Mouse (Mus musculus) embryonic facial prominence, embryonic 13.5 days (tissue): ENCODE measurements around the gene Gm29776. TPM values are rescaled to one million over a fixed set of nuclear protein-coding genes. Genes with fewer than 3 reads are reported as not detected.

Experiments used
- ATAC-seq: fragments of 200-750 bp; cut with Nextera tagmentation; 2 replicates; pipeline ENCODE4 v1.8.0; 2017; ENCODE audit warnings: low read depth; ENCODE audit not compliant: insufficient number of reproducible peaks, insufficient read depth, low FRiP score, low TSS enrichment
- H3K27ac ChIP-seq: fragments of 300-500 bp; sonication (generic); 2 replicates; pipeline ENCODE4 v1.5.1; 2015; ENCODE audit warnings: moderate library complexity, mild to moderate bottlenecking, inconsistent platforms
- H3K27me3 ChIP-seq: fragments of 300-500 bp; sonication (generic); 2 replicates; pipeline ENCODE4 v1.6.1; 2015; ENCODE audit warnings: mild to moderate bottlenecking, inconsistent platforms
- H3K36me3 ChIP-seq: fragments of 300-500 bp; sonication (generic); 2 replicates; pipeline ENCODE4 v1.6.1; 2015; ENCODE audit warnings: mild to moderate bottlenecking, inconsistent platforms
- H3K4me1 ChIP-seq: fragments of 300-500 bp; sonication (generic); 2 replicates; pipeline ENCODE4 v1.6.1; 2015; ENCODE audit warnings: inconsistent platforms
- H3K4me2 ChIP-seq: fragments of 300-500 bp; sonication (generic); 2 replicates; pipeline ENCODE4 v1.6.1; 2015; ENCODE audit warnings: moderate library complexity, mild to moderate bottlenecking, inconsistent platforms
- H3K4me3 ChIP-seq: fragments of 300-500 bp; sonication (generic); 2 replicates; pipeline ENCODE4 v1.5.1; 2015; ENCODE audit warnings: mild to moderate bottlenecking, inconsistent platforms
- H3K9ac ChIP-seq: fragments of 300-500 bp; sonication (generic); 2 replicates; pipeline ENCODE4 v1.6.1; 2015; ENCODE audit warnings: mild to moderate bottlenecking, inconsistent platforms
- H3K9me3 ChIP-seq: fragments of 300-500 bp; sonication (generic); 2 replicates; pipeline ENCODE4 v1.6.1; 2016; ENCODE audit warnings: inconsistent platforms
- WGBS: fragments of 180-500 bp; shearing (Covaris S2); methylation state at CpG from one replicate; pipeline ENCODE4 v1.1.7; 2015; ENCODE audit warnings: mixed read lengths; 5-methylcytosine and 5-hydroxymethylcytosine counted together
- polyA plus RNA-seq: library from polyadenylated mRNA; unstranded; fragments of >200 nt; fragmentation: Nextera tagmentation; extraction: Ambion mirVana; gene quantifications from 2 replicates; pipeline ENCODE4 v1.2.1, GENCODE M21; 2015

Gene Gm29776
- polyA plus RNA-seq, 1 experiment from 2014 or later: 0.17 TPM

DNA sequence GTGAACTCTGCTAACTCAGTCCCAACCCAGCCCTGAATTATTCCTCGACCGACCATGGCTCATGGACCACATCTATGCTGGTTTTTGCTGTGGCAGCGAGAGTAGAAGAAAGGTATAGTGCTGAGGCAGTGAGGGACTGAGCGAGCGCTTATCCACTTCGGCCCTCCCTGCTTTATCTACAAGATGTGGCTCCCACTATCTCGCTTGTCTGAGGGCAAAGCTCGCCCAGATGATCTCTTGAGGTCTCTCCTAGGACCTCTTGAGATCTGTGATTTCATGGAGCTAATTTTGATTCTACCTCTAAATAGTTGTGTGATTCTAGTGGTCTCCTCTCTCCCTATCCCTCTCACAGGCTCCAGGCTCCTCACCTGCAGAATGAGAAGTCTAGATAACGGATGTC lies 10.4 kb upstream of the Gm29776 start:
- 82% methylated on average over 9 of the region's 9 CpGs for WGBS
- H3K4me2 ChIP-seq: no peak overlapping the region
- 0 out of 2 replicates have a peak, but pooled peaks cover 3% of the 10 kb centered on the region for H3K4me1 ChIP-seq
- no peak overlapping the region for H3K9ac ChIP-seq
- no peak overlapping the region for H3K27ac ChIP-seq
- ATAC-seq: no peak
- no peaks in the 10 kb centered on the region for H3K27me3 ChIP-seq
- no peaks in the 10 kb centered on the region for H3K36me3 ChIP-seq
- no peak overlapping the region for H3K4me3 ChIP-seq
- H3K9me3 ChIP-seq: no peaks in the 10 kb centered on the region

DNA sequence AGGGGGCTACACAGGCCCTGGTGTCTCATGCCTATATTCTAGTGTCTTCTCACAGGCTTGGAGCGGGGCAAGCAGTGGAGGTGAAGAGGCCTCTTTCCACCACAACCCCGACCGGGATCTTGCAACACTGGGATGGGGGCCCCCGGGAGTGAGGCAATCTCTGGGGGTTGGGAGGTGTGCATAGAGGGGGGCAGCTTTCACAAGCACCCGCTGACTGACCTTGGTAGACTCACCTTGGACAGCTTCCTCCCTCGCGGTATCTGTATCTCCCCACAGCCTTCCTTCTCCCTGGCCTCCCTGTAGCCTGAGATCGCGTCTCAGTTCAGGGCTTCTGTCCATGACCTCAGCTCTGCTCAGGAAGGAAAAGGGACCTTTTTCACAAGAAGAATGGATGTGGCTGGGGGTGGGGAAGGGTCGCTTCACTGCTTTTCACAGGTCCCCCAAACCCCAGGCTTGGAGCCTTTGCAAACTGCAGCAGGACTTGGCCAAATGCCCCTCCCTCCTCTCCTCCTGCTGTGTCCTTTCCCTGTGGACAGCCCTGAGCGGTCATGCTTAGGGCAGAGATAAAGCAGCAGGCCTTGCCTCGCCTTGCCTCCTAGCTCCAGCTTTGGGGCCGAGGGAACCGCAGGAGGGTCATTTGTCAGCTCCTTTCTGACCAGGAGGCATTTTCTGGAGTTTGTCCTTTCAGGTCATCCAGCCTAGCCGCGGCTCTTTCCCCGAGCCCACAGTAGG lies 8.1 kb upstream of the Gm29776 start:
- Histone ChIP-seq H3K9me3 (no peaks in the 10 kb centered on the region), H3K4me1 (no peaks in the 10 kb centered on the region), H3K27me3 (peaks cover 13% of the 10 kb centered on the region), H3K4me2 (no peak overlapping the region), H3K27ac (0 out of 2 replicates have a peak overlapping the region, but pooled peaks have one; percentile 3), H3K4me3 (no peak overlapping the region), H3K36me3 (no peaks in the 10 kb centered on the region), H3K9ac (no peak overlapping the region)
- whole genome bisulfite sequencing: 60% methylated on average over 16 of the region's 17 CpGs
- ATAC-seq: no peak

DNA sequence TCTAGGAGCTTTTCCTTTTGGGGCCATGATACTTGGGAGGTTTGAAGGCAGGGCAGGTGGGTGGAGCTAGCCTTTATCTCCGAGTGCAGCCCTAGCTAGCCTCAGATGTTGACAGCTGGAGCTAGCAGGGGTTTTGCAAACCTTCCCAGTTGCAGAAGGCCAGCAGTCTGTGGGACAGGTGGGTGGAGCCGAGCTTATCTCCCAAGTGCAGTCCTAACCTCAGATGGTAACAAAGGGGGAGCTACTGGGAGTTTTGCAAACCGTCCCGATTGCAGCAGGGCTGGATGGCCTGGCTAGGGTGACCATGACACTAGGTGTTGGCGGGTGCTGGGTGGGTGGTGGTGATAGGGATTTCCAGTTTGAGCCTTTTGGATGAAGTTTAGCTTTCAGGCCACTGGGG lies 7.2 kb upstream of the Gm29776 start:
- WGBS: 60% methylated on average over 5 of the region's 5 CpGs
- Histone ChIP-seq H3K4me2 (no peak overlapping the region), H3K9me3 (no peaks in the 10 kb centered on the region), H3K27ac (no peak overlapping the region), H3K36me3 (no peaks in the 10 kb centered on the region), H3K4me1 (no peaks in the 10 kb centered on the region), H3K9ac (no peak overlapping the region), H3K4me3 (no peak overlapping the region), H3K27me3 (peaks cover 13% of the 10 kb centered on the region)
- ATAC-seq: no peak

DNA sequence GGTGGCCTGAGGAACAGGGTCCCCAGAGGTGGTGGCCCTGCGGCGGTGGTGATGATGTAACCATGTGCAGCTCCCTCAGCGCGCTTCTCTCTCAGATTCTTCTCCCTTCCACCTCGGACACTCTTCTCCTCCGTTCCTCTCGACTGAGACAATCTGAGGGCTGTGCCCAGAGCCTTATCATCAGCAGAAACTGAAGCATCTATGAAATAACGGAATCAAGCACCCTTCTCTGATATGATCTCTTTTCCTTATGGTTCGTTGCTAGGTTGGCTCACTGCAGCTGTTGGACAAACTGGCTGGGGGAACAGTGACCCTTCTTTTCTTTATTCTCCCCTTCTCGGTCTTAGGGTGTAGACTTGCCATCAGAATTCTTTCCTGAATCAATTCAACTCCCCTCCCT lies 4.6 kb upstream of the Gm29776 start:
- H3K4me1 ChIP-seq: no peaks in the 10 kb centered on the region
- 56% methylated on average over 10 of the region's 10 CpGs for WGBS
- H3K36me3 ChIP-seq: no peaks in the 10 kb centered on the region
- H3K9ac ChIP-seq: peak overlapping the region; percentile 23; the same call in 1 of the 2 replicates
- H3K27ac ChIP-seq: no peak overlapping the region
- no peak for ATAC-seq
- no peak overlapping the region for H3K4me3 ChIP-seq
- H3K27me3 ChIP-seq: peaks cover 13% of the 10 kb centered on the region
- H3K4me2 ChIP-seq: no peak overlapping the region
- no peaks in the 10 kb centered on the region for H3K9me3 ChIP-seq

DNA sequence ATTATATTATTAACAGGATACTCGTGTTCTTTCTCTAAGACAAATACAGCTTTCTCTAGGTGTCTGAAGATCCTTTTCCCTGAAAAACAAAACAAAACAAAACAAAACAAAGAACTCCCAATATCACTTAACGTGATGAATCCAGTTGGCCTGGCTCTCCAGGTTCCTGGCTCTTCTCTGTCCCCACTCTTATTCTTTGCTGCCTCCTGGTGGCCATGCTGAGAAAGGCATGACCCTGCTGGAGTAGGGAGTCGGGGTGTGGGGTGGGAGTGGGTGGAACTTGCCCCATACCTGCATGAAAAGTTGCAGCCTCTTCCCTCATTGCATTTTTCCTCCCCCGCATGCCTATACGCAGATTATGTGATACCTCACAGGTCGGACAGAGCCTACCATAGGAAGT lies 2.7 kb upstream of the Gm29776 start:
- 9% methylated on average over 6 of the region's 6 CpGs for WGBS

DNA sequence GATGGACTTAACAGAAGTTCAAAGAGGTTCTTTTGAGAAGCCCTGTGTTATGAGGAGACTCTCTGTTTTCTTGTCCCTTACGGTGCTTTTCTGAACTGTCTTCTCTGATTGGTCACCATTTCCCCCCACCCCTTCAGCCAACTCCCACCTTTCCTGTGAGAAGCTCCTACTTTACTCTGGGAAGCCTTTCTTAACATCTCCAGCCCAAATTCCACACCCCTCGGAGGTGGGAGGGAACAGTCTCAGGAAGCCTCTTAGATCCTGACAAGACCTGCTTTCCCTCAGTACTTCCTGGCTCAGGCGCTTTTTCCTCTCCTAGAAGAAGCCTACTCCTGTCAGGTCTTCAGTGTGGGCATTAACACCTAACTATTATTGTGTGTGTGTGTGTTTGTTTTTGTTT lies 953 bp upstream of the Gm29776 start:
- 54% methylated on average over 3 of the region's 3 CpGs for WGBS
- Histone ChIP-seq H3K36me3 (no peaks in the 10 kb centered on the region), H3K27ac (no peak overlapping the region), H3K4me3 (no peak overlapping the region), H3K9ac (no peak overlapping the region), H3K27me3 (peaks cover 13% of the 10 kb centered on the region), H3K9me3 (no peaks in the 10 kb centered on the region), H3K4me2 (no peak overlapping the region), H3K4me1 (no peaks in the 10 kb centered on the region)
- ATAC-seq: no peak

More for the DNA sequence above, 2.7 kb upstream of the Gm29776 start:
- H3K27me3 ChIP-seq: peaks cover 13% of the 10 kb centered on the region
- H3K9me3 ChIP-seq: no peaks in the 10 kb centered on the region
- no peaks in the 10 kb centered on the region for H3K4me1 ChIP-seq
- H3K4me3 ChIP-seq: no peak overlapping the region
- H3K27ac ChIP-seq: no peak overlapping the region
- no peak overlapping the region for H3K4me2 ChIP-seq
- no peak for ATAC-seq
- H3K9ac ChIP-seq: no peak overlapping the region
- H3K36me3 ChIP-seq: no peaks in the 10 kb centered on the region

DNA sequence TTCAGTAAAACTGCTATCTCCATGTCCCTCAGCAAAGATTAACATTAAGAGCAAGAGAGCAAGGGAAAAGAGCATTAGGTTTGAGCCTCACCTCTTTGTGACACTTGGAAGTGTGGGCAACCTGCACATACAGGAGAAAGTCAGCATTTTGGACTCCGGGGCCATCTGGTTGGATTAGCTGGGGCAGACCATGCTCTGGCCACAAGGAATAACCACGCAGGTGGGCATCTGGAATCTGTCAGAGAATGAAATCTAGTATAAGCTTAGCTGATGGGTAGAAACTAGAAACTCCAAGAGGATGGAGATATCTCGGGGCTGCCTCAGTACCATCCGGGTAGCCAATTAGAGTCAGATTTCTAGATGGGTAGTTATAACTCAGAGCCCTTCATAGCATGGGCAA lies 1.9 kb downstream of the Gm29776 start:
- H3K9me3 ChIP-seq: no peaks in the 10 kb centered on the region
- no peak overlapping the region for H3K4me3 ChIP-seq
- no peak overlapping the region for H3K4me2 ChIP-seq
- ATAC-seq: no peak
- no peak overlapping the region for H3K27ac ChIP-seq
- no peaks in the 10 kb centered on the region for H3K27me3 ChIP-seq
- peaks cover 17% of the 10 kb centered on the region for H3K36me3 ChIP-seq
- no peak overlapping the region for H3K9ac ChIP-seq
- no peaks in the 10 kb centered on the region for H3K4me1 ChIP-seq
- 70% methylated on average over 4 of the region's 4 CpGs for WGBS

DNA sequence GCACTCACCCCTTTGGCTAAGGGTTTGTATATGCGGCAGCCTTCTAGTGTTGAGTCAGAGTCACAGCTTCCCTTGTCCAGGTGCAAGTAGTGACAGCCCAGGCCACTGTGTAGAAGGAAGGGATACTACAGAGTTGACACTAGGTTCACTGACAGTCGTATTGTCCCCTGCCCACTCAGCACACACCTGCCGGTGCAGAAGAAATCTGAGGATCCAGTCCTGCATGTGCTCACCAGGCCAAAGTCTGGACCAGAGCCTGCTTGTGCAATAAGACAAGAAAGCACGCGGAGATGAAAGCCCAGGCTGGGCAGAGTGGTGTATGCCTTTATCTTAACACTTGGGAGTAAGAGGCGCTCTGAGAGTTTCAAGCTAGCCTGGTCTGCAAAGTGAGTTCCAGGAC lies 3.6 kb downstream of the Gm29776 start:
- 85% methylated on average over 6 of the region's 6 CpGs for WGBS
- no peak overlapping the region for H3K4me3 ChIP-seq
- no peak overlapping the region for H3K4me2 ChIP-seq
- ATAC-seq: no peak
- H3K27me3 ChIP-seq: no peaks in the 10 kb centered on the region
- no peaks in the 10 kb centered on the region for H3K4me1 ChIP-seq
- H3K27ac ChIP-seq: no peak overlapping the region
- H3K9me3 ChIP-seq: no peaks in the 10 kb centered on the region
- no peak overlapping the region for H3K9ac ChIP-seq
- peaks cover 28% of the 10 kb centered on the region for H3K36me3 ChIP-seq

DNA sequence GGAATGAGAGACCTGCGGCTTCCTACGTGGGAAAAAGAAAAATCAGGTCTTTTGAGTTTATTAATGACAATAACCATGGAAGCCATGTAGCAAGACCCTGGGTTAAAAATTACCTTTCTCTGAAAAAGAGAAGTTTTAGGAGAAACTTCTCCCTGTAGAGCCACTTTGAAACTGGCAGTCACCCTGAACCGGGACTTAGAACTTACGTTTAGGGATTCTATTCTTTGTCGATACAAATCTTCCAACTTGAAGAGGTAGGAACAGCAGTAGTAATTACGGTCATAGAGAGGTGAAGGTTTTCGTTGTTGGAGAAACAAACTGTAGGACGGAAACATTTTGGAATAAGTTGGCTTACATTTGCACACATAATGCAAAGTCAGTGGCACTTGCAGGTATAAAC lies 11.4 kb downstream of the Gm29776 start:
- peak overlapping the region; percentile 84 for H3K4me3 ChIP-seq
- H3K9me3 ChIP-seq: no peaks in the 10 kb centered on the region
- WGBS: 3% methylated on average over 8 of the region's 8 CpGs
- peaks cover 30% of the 10 kb centered on the region for H3K36me3 ChIP-seq
- peak overlapping the region; percentile 58 for H3K27ac ChIP-seq
- H3K9ac ChIP-seq: peak overlapping the region; percentile 75
- peaks cover 26% of the 10 kb centered on the region for H3K4me1 ChIP-seq
- no peaks in the 10 kb centered on the region for H3K27me3 ChIP-seq
- H3K4me2 ChIP-seq: peak overlapping the region; percentile 66
- ATAC-seq: no peak

DNA sequence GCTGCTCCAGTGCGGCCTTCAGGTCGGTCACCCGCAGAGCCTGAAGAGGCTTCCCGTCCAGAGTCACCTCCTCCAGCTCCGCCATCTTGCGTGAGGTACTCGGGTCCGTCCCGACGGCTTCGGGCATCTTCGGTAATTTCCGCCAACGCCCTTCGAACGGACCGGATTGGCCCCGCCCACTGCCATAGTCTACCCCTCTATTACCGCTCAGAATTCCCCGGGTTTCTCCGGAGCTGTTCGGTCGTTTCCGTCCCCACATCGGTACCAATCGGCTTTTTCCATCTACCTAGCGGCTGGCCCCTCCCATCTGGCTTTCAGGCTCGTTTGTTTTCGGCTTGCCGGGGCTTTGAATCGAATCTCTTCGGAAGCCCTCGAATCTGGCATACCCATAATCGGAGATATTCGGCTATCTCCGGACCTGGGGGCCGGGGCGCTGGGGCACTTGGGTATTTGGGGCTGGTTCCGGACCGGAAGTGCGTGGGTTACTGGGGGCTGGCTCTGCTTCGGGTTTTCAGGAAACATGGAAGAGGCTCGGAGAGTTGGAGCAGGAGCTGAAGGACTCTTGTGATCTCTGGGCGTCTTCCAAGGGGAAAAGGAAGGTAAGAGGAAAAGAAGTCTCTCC lies 12.0 kb downstream of the Gm29776 start, which contains the start of gene Acin1:
Gene Acin1 (minus strand): TSS at position 410 of the 622 bp plus-strand sequence.
- H3K27ac ChIP-seq: peak within 1 kb of the TSS; percentile 96
- H3K4me1 ChIP-seq: peaks cover 26% of the 10 kb centered on the region
- no peaks in the 10 kb centered on the region for H3K27me3 ChIP-seq
- H3K4me3 ChIP-seq: peak within 1 kb of the TSS; percentile 84
- H3K36me3 ChIP-seq: peaks cover 30% of the 10 kb centered on the region
- peak; percentile 98 for ATAC-seq
- peak within 1 kb of the TSS; percentile 69 for H3K4me2 ChIP-seq
- H3K9me3 ChIP-seq: no peaks in the 10 kb centered on the region
- peak within 1 kb of the TSS; percentile 97 for H3K9ac ChIP-seq
- WGBS: under 1% methylated on average over 44 of the region's 44 CpGs

DNA sequence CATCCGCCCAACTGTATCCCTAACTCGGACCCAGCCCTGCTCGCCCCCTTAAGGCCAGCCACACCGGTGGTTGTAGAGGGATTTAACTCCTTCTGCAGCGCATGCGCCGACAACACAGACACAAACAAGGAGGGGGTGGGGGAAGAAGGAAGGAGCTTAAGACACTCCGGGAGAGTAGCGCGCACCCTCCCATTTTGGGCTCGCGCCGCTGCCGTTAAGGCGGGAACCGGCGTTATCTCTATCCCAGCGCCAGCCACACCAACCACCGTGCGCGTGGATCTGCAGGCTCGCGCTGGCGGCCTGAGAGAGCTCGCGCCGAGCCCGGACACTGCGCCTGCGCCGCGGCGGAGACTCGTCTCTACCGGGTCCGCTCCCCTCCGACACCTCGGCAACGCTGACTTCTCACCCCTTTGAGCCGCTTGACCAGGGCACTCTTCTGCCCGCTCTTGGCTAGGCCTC lies 12.5 kb downstream of the Gm29776 start, which contains the start of gene 1700123O20Rik:
Gene 1700123O20Rik (plus strand): TSS at position 154 of the 459 bp plus-strand sequence.
- Histone ChIP-seq H3K4me2 (peak within 1 kb of the TSS; percentile 69), H3K9me3 (no peaks in the 10 kb centered on the region), H3K4me3 (peak within 1 kb of the TSS; percentile 84), H3K27ac (peak within 1 kb of the TSS; percentile 96), H3K27me3 (no peaks in the 10 kb centered on the region), H3K36me3 (peaks cover 31% of the 10 kb centered on the region), H3K4me1 (peaks cover 26% of the 10 kb centered on the region), H3K9ac (peak within 1 kb of the TSS; percentile 97)
- whole genome bisulfite sequencing: under 1% methylated on average over 41 of the region's 41 CpGs
- ATAC-seq: peak; percentile 74

DNA sequence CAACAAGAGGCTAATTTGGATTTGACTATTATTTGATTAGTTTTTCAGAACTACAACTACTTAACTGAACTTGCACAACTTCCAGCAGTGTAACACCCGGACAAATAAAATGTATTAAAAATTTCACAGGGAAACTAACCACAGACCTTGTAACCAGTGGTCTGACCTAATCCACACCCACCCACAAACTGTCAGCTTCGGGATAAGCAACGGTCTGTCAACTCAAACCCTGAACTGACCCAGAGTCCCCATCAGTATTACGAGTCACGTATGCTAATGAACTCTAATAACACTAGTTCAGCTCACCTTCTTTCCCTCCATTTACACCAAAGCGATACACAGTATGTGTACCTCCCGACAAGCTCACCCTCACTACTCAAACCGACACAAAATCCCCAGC lies 13.2 kb downstream of the Gm29776 start:
- Histone ChIP-seq H3K4me3 (peak overlapping the region; percentile 84), H3K4me1 (peaks cover 26% of the 10 kb centered on the region), H3K27ac (peak overlapping the region; percentile 96), H3K9ac (peak overlapping the region; percentile 97), H3K4me2 (peak overlapping the region; percentile 69), H3K27me3 (no peaks in the 10 kb centered on the region), H3K9me3 (no peaks in the 10 kb centered on the region), H3K36me3 (peaks cover 29% of the 10 kb centered on the region)
- WGBS: 11% methylated on average over 8 of the region's 8 CpGs
- no peak for ATAC-seq
